Mouse (Mus musculus) spleen, adult 18-20 months (tissue): ENCODE results near the gene Tent5a.

Experiments
- DNase-seq, 2 experiments: peaks; one replicate each; pipeline ENCODE4 v3.0.0; 2022; ENCODE audit warnings: mixed read lengths in 2 of 2

Tent5a gene

GRCm38 (mm10) chr9:85327242-85328211, at the start of gene Tent5a:
Tent5a (minus strand) TSS chr9:85327348.
- peak; percentile 78 to 80 for DNase-seq

- no peak for DNase-seq
Observed at GRCm38 (mm10) chr9:85376643-85377307, 49.6 kb upstream of the Tent5a start.

- DNase-seq = no peak
Observed at GRCm38 (mm10) chr9:85375152-85375551, 48.0 kb upstream of the Tent5a start.

DNA sequence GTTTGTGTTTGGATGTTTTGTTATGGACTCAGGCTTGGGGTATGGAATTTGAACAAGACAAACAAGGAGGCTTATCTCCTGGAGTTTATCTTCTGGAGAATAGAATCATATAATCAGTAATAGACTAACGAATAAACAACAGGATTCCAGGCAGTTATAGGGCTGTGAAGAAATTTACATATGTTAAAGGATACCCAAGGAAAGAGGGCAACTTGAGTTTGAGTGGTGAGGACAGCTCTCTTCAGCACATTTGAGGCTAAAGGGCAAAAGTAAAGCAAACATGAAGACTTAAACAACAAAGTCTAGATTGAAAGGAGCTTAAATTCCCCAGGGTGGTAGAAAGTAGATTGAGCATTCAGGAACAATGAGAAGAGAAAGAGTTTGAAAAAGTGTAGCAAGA, 44.9 kb upstream of the Tent5a start:
- DNase-seq = no peak

GRCm38 (mm10) chr9:85369512-85369911, 42.4 kb upstream of the Tent5a start:
- no peak for DNase-seq

DNA sequence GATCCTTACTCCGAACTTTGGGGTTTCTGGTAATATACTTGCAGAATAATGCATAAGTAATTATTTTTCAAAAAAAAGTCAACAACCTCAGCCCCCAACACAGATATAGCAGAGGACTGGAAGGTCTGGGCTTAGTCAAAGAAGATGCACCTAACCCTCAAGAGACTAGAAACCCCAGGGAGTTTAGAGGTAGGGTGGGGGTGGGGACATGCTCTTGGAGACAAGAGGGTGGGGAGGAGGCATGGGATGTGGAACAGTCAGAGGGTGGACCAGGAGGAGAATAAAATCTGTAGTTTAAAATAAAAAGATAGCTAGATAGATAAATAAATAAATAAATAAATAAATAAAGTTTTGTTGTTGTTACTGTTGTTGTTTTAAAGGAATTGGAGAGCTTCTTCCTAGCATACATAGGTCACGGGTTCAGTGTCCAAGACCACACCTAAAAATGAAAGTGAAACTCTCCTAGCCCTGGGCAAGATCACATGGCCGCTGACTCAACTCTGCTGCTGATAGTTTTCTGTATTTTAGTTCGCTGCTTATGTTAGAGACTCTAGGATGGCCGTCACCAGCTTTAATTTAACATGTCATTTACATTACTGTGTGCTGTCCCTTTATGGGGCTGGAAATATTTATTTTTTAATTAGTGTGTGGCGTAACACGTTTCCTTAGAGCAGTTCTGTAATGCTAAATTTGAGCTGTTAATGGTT, 30.2 kb upstream of the Tent5a start:
- no peak for DNase-seq

DNA sequence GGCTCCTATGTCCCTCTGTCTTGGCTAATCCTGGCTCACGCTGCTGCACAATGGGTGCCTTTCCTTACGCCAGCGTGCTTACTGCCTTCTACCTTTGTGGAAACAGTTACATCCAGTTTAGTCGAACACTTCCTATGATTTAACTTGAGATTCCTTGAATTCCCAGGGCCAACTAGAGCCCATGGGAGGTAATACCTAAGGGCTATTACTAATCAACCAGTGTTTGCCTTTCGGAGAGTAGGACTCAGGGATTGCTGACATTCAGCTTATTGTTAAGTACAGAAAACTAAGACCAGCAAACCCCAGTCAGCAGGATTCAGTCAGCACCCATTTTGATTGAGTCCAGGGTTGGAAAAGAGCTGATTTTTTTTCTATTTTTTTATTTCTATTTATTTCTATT, 28.4 kb upstream of the Tent5a start:
- DNase-seq = no peak

GRCm38 (mm10) chr9:85347823-85348523, 20.8 kb upstream of the Tent5a start:
- no peak for DNase-seq

DNA sequence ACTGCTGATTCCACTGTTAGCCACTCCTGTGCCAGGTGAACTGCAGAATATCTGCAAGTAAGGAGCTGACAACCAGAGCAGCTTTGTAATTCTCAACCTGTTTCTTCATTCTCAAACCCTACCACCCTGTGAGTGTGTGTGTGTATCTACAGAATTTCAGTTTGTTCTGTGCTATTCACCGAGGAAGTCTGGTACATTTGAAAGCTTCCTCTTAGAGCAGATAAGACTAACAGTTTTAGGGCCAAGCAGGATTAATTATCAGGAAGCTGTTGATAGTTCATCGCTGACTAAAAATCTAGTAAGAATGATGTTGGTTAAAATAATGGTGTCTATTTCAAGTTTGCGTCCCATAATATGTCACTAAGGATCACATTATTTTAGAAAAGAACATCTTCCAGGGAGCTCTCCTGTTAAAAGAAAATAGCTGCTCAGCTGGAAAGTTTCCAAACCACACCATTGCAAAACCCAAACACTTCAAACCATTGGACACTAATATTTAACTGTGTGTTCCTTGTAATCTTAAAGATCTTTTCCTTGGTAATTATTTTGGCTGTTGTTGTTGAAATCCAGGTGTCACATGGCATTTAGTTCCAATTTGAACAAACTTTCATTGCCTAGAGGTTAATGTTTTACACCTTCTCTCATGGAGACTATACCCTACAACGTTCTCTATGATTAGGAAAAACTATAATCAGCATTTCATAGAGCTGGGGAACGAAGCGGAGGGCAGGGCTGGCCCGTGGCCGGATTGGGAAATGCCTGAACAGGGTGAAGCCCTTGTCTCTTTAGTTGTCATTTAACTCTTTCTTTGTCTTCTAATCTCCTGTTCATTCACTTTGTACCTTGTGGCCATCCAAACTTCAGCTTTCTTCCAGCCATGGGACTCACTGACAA, 16.0 kb upstream of the Tent5a start:
- DNase-seq = no peak

GRCm38 (mm10) chr9:85340303-85340702, 13.2 kb upstream of the Tent5a start:
- peak in 1 of 2 experiments; percentile 13 for DNase-seq

GRCm38 (mm10) chr9:85336046-85336445, 8.9 kb upstream of the Tent5a start:
- no peak for DNase-seq

GRCm38 (mm10) chr9:85331521-85331920, 4.4 kb upstream of the Tent5a start:
- no peak for DNase-seq

DNA sequence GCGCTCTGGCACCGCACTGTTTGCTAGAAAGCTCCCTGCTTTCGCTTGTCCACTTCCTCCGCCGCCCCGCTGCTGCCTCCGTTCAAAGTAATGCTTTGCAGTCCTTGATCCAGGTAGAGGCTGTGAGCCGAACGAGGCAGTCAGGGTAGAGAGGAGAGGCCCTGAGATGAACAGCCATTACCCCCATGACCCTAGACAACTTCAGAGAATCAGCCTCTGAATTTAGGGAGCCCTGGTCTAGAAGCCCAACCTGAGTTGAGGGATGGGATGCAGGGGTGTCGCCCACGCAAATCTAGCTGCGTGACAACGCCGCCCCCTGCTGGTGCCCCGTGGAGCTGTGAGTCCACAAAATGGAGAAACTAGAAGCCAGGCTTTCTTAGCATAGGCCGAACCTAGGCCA, 1.1 kb upstream of the Tent5a start:
- DNase-seq = peak; percentile 77 to 93

DNA sequence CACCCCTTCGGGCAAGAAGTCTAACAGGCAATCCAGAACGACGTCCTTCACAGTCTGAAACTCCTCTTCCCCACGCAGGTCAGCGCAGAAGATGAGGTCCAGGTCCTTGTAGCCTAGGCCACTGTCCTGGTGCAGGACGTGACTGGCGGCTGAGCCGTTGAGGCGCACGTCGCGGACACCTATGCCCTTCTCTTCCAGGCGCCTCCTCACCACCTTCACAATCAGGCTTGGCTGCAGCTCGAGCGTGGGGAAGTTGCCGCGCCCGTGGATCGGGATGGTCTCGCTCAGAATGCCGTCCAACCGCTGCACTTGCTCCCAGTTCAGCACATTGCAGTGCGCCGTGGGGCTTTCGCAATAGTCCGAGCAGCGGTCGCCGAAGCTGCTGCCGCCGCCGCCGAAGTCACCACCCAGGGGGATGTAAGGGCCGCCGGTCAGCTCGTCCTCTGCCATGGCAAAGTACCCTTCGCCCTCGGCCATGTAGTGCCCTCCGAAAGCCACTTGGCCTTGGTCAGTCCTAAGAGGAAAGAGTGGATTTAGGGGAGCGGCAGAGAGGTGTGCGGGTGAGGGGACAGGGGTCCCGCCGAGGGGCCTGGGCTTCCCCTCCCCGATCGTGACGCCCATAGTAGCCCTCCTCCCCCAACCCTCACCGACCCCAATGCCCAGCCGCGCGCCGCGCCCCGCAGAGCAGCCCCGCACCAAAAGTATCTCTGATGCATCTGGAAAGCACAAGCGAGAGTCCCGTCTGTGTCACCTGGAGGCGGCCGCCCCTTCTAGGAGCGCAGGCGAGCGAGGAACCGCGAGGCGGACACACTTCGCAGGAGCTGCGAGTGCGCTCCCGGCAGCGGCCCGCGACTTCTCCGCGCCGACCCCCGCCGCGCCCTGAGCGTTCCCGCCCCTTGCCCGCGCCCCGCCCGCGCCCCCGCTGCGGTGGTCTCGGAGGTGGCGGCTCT, 581 bp downstream of the Tent5a start:
- peak; percentile 29 to 48 for DNase-seq

GRCm38 (mm10) chr9:85325201-85325868, 1.8 kb downstream of the Tent5a start:
- DNase-seq = no peak

DNA sequence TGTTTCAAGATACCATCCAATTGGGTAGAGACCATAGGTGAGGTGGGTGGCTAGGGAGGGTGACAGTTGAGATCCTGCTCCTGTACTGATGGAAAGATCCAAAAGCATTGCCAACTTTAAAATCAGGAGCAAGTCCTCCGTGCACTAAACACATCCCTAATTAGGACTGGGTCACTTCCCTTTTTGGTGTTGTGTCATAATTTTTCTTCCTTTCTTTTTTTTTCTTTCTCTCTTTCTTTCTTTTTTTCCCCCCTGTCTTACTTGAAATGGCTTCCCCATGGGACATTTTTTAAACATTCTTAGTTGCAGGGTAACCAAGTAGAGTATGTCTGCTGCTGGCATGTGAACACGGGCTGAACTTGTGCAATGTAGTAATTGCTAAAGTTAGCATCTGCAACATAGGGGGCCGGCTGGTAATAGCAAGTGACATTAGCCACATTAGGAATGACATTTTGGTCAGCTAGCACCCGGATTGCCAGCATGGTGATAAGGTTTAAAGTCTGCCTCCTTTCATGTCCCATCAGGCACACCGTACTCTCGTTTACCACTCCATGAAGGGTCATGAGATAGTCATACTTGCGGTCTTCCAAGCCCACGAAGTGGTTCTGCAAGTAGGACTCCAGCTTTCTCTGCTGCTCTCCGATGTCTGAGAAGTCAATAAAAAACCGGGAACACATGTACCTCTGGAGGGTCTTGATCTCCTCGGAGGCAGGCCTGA, 2.8 kb downstream of the Tent5a start:
- DNase-seq = no peak

GRCm38 (mm10) chr9:85320167-85320951, 6.8 kb downstream of the Tent5a start:
- no peak for DNase-seq

- DNase-seq = no peak
Observed at GRCm38 (mm10) chr9:85316122-85316521, 11.0 kb downstream of the Tent5a start.
